Mouse (Mus musculus) adipocyte (in vitro differentiated cells): ENCODE measurements around the gene Maml2.

Experiments
- DNase-seq: peaks from one replicate; pipeline ENCODE4 v3.0.0-alpha.2; 2016; ENCODE audit warnings: low spot score

Gene Maml2

GRCm38 (mm10) chr9:13297668-13298512, at the start of gene Maml2:
Gene Maml2, plus strand, starts transcription at chr9:13297957.
- DNase-seq, result peak; percentile 65

DNA sequence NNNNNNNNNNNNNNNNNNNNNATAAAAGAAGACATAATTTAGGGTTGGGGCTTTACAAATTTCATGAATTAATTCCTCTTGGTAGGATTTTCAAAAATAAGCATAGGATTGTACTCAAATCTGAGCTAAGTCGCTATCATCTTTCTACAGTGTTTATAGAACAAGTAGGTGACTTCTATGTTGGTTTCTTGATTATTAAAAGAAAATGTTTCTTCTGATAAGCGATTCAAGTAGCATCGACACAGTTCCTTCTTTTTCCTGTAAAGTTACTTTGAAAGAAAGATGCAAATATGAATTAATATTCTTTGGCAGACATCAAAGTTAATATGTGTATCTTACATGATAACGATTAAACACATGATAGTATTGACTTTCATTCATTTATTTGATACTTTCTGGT, 49.7 kb upstream of the Maml2 start:
- no peak for DNase-seq

GRCm38 (mm10) chr9:13251251-13251650, 46.5 kb upstream of the Maml2 start:
- no peak for DNase-seq

GRCm38 (mm10) chr9:13256726-13257125, 41.0 kb upstream of the Maml2 start:
- DNase-seq, result no peak

DNA sequence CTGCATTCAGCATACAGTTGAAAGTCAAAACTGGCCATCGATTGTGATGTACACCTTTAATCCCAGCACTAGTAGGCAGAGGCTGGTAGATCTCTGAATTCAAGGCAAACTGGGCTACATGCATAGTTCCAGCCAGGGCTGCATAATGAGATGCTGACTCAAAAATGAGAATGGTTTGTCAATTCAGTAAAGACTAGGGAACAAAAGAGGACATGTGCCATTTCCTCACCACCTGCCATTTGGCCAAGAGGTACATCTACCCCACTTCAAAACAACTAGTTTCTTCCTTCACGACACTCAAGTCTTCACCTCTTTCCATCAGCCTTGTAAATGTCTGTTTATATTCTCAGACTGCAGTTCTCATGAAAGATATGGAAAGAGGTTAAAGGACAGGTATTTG, 39.6 kb upstream of the Maml2 start:
- no peak for DNase-seq

- no peak for DNase-seq
Measured at GRCm38 (mm10) chr9:13260980-13261379, 36.8 kb upstream of the Maml2 start.

DNA sequence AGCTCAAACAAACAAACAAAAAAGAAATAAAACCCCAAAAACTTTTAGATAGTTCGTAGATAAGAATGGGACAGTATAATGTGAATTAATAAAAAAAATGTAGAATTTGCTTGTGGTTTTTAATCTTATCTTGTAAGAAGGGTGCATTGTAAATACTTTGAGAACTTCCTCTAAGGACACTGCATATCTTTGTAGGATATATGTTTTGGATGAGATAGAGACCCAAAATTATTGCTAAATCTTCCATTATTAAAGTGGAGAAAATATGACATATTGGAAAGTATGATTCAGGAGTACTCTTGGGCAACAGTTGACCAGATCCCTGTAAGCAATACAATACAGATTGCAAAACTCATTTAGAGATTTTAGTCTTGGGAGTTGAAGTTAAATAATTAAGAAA, 24.5 kb upstream of the Maml2 start:
- no peak for DNase-seq

GRCm38 (mm10) chr9:13287482-13287881, 10.3 kb upstream of the Maml2 start:
- no peak for DNase-seq

DNA sequence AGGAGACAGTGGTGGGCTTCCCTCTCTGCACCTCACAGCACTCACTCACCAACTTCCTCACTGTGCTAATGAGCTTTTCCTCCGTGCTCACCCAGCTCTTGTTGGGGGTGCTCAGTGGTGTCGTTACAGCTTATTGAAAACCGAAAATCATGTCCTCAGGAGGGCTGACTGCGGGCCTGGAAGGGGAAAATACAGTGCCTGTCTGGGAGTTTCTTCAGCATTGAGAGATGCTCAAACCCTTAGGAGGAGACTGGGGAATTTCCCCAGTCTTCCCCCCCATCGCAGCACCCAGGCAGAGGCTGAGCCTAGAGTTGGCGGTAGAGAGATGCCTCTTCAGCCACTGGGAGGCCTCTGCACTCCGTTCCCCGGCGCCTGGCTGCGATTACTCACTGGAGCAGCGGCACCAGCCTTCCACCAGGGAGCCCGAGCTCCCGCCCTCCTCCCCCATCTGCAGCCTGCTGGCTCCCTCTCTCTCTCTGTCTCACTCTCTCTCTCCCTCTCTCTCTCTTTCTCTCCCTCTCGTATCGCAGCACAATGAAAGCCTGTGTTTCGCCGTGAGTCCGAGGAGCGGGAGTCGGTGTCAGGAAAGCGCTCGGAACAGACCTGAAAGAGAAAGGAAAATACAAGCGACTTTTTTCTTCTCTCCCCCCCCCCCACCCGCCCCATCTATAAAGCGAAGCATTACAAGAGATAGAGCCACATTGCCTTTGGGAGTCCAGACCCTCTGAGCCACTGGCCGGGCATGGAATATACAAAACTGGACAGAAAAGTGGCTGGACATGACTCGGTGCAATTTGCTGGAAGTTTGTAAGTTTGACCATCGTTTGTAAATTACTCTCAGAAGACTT, 1.3 kb upstream of the Maml2 start:
- DNase-seq, result peak; percentile 91

- peak; percentile 55 for DNase-seq
Measured at GRCm38 (mm10) chr9:13297122-13297667, 562 bp upstream of the Maml2 start.

DNA sequence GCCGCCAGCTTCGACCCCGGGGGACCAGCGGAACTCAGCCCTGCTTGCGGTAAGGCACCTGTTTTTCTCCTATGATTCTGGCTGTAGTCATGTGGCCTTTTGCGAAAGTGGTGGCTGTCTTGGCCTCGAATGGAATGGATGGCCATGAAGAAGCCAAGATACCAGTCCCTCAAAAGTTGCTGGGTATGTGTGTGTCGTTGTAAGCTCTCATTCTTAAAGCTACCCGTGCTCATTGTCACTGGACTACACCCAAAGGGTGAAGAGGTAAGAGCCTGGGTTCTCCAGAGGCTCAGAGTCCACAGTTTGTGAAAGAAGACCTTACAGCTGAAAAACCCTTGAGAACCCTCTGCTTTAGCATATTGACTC, 739 bp downstream of the Maml2 start:
- peak; percentile 29 for DNase-seq

DNA sequence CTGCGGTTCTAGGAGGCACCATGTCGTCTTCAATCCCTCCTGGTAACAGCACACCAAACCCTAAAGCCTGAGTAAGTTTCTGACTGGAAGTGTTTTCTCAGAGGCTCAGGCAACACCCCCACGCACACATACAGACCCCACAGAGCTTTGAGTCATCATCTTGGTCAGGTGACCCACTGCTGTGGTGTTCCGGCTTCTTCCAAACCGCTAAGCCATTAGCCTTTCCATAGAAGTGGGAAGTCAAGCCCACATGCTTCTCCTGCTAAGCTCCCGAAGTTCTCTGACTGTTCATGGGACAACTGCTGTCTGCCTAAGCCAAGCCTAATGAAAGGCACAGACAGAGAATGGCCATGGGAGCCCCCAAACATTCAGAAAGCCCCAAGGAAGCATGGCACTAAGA, 1.4 kb downstream of the Maml2 start:
- DNase-seq, result no peak

- DNase-seq, result peak; percentile 75
Measured at GRCm38 (mm10) chr9:13300041-13300441, 2.3 kb downstream of the Maml2 start.

DNA sequence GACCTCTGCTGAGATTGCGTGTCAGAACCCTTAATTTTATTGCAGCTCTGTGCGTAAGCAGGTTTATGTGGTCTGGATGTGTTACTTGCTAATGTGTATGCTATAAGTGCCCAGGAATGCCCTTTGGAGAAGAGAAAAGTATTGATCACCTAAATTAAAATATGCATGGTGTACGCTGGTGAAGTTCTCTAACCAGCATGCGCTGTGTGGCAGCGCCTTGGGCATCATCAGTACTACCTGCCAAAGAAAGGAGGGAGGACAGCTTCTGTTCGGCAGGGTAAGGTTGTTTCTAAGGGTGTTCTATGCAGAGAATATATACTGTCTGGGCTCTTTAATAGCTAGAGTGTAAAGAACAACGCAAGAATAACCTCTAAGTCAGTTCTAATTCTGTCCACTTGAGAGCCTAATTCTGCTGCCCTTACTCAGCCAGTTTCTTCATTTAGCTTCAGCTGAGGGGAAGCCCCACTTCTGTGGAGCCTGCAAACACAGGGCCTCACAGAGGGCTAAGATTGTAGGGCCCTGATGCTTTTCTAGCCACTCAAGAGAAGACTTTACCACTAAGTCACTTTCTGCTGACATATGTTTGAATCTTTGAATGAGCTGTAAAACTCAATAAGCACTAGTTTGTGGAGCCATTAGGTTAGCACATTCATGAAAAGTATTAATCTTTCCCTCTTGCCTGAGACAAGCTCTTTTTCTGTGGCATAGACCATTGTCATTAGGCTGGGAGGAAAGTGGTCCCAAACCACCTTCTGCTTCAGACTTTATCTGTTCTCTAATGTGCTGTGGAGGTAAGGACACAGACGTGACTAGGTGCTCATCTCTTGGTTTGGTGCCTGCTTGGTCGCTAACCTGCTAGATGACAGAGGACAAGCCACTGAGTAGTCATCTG, 3.4 kb downstream of the Maml2 start:
- no peak for DNase-seq

- DNase-seq, result no peak
Measured at GRCm38 (mm10) chr9:13302183-13302825, 4.5 kb downstream of the Maml2 start.

DNA sequence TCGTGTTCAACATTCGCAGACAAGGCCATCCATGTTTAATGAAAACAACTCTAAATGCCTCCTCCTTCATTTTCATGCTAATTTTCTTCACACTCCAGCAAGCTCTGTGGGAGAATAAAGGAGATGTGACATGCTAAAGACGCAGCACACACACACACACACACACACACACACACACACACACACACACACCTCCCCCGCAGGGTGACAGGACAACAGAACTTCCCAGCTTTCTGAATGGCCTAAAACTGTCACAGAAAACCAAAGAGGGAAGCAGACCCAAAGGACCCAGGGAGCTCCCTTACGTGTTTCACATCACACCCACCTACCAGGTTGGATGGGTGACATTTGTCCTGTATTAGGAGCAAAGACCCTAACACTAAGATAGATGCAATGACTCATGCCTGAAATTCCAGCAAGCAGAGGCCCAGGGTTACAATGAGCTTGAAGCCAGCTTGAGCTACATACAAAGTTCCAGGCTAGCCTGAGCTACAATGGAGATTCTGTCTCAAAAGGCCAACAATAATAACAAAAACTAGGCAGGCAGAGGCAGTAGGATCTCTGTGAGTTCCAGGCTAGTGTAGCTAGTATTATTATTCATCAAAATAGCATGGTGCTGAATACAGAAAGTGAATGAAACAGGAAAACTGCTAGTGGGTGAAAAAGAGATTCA, 5.5 kb downstream of the Maml2 start:
- no peak for DNase-seq

GRCm38 (mm10) chr9:13303976-13304375, 6.2 kb downstream of the Maml2 start:
- DNase-seq, result peak; percentile 52

- DNase-seq, result no peak
Measured at GRCm38 (mm10) chr9:13306471-13306870, 8.7 kb downstream of the Maml2 start.

DNA sequence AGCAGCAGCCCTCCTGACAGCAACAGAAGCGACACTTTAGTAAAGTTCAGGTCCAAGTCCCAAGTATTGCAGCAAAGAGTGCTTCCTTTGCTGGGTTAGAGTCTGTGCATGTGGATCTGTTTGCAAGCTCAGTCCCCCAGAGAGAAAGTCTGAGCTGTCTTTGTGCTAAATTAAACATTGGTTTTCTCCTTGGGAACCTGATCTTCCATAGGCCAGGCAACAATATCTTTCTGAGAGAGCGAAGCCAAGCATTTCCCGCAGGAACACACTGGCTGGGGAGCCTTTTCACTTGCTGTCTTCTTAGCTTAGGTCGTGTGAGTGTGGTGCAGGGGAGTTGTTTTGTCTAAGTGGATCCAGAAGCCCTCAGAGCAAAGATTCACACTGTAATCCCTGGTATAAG, 9.5 kb downstream of the Maml2 start:
- no peak for DNase-seq

DNA sequence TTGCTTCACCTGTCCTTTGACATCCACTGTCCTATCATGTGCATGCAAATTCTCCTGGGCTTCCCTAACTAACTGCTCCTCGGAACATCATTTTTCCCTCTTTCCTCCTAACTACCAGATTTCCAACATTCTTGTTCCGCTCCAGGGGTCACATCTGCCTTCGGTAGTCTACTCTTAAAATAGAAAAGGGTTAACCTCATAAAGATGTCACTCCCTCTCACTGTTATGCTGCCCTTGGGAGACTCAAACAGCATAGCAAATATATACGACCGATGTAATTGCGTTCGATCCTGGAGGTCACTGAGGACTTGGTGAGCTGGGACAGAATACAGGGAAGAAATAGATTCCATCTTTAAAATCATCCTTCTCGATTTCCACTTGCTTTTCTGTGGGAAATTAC, 11.0 kb downstream of the Maml2 start:
- no peak for DNase-seq

GRCm38 (mm10) chr9:13309807-13310206, 12.1 kb downstream of the Maml2 start:
- DNase-seq, result no peak
